Mouse (Mus musculus) testis, adult 2 months (tissue): Measurements from ENCODE around the gene Sh3kbp1.

Source experiments
- CTCF ChIP-seq: fragments of 200-500 bp; IDR thresholded peaks from 2 replicates; pipeline ENCODE4 v1.5.1; 2012; ENCODE audit warnings: low read depth, mild to moderate bottlenecking, inconsistent platforms, low read length, moderate library complexity; ENCODE audit not compliant: control insufficient read depth, insufficient read depth, insufficient replicate concordance
- POLR2A ChIP-seq: fragments of 200-500 bp; IDR thresholded peaks from 2 replicates; pipeline ENCODE4 v1.6.1; 2012; ENCODE audit warnings: low read depth, mild to moderate bottlenecking, inconsistent platforms, low read length, moderate library complexity; ENCODE audit not compliant: control insufficient read depth

DNA sequence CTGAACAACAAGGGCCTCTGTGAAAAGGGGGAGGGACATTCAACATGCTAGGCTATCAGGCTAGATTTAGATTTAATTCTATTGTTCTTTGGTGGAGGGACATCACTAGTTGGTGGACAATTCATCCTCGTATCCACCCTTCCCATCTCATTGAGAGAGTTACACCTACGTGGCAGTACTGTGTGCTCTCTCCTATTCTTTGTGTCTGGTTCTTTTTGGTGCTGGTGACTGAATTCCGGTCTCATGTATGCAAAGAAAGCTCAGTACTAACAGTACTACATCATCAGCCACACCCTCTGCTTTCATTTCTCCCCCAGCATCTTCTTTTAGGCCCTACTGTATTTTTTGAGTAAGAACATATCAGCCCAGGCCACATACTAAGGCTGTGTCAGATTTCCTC lies 105.8 kb downstream of the Sh3kbp1 start:
- no peak for TF ChIP-seq CTCF
- TF ChIP-seq POLR2A, result no peak
